Mouse (Mus musculus): ENCODE results near the gene Pcdh18.

Pcdh18 gene

GRCm38 (mm10) chr3:49756870-49757625, at the start of gene Pcdh18:
Gene Pcdh18 (minus strand): TSS chr3:49757325.
- DNase-seq (ENCODE audit: low spot score in 2 of 2), result no peak

GRCm38 (mm10) chr3:49806823-49807222, 49.7 kb upstream of the Pcdh18 start:
- DNase-seq (ENCODE audit: low spot score in 2 of 2), result no peak

- DNase-seq (ENCODE audit: low spot score in 2 of 2), result no peak
These were observed 48.4 kb upstream of the Pcdh18 start for GRCm38 (mm10) chr3:49805511-49805910.

GRCm38 (mm10) chr3:49788296-49788695, 31.2 kb upstream of the Pcdh18 start:
- no peak for DNase-seq (ENCODE audit: low spot score in 2 of 2)

GRCm38 (mm10) chr3:49787719-49788118, 30.6 kb upstream of the Pcdh18 start:
- no peak for DNase-seq (ENCODE audit: low spot score in 2 of 2)

GRCm38 (mm10) chr3:49768992-49769738, 12.0 kb upstream of the Pcdh18 start:
- DNase-seq (ENCODE audit: low spot score in 2 of 2), result no peak

- no peak for DNase-seq (ENCODE audit: low spot score in 2 of 2)
These were observed 5.6 kb upstream of the Pcdh18 start for GRCm38 (mm10) chr3:49762711-49763110.

GRCm38 (mm10) chr3:49761971-49762370, 4.8 kb upstream of the Pcdh18 start:
- no peak for DNase-seq (ENCODE audit: low spot score in 2 of 2)

GRCm38 (mm10) chr3:49757626-49758019, 498 bp upstream of the Pcdh18 start:
- no peak for DNase-seq (ENCODE audit: low spot score in 2 of 2)

- no peak for DNase-seq (ENCODE audit: low spot score in 2 of 2)
These were observed 909 bp downstream of the Pcdh18 start for GRCm38 (mm10) chr3:49755986-49756845.

- DNase-seq (ENCODE audit: low spot score in 2 of 2), result no peak
These were observed 4.4 kb downstream of the Pcdh18 start for GRCm38 (mm10) chr3:49752766-49753165.

- DNase-seq (ENCODE audit: low spot score in 2 of 2), result no peak
These were observed 7.4 kb downstream of the Pcdh18 start for GRCm38 (mm10) chr3:49749491-49750284.

- DNase-seq (ENCODE audit: low spot score in 2 of 2), result no peak
These were observed 9.1 kb downstream of the Pcdh18 start for GRCm38 (mm10) chr3:49748054-49748453.

- DNase-seq (ENCODE audit: low spot score in 2 of 2), result no peak
These were observed 18.1 kb downstream of the Pcdh18 start for GRCm38 (mm10) chr3:49739061-49739460.

GRCm38 (mm10) chr3:49738531-49738930, 18.6 kb downstream of the Pcdh18 start:
- no peak for DNase-seq (ENCODE audit: low spot score in 2 of 2)

- DNase-seq (ENCODE audit: low spot score in 2 of 2), result no peak
These were observed 50.6 kb downstream of the Pcdh18 start for GRCm38 (mm10) chr3:49706503-49706902.

- DNase-seq (ENCODE audit: low spot score in 2 of 2), result no peak
These were observed 57.2 kb downstream of the Pcdh18 start for GRCm38 (mm10) chr3:49699951-49700350.
